Mouse (Mus musculus): ENCODE measurements around the gene Arel1. TPM values are rescaled to one million over a fixed set of nuclear protein-coding genes. Genes with fewer than 3 reads are reported as not detected.

Arel1 gene
- polyA plus RNA-seq, 1 experiment from 2014 or later = 14.6 TPM

- peak within 1 kb of the TSS; percentile 32 for H3K4me3 ChIP-seq (replicated peaks)
- no peaks in the 10 kb centered on the region for H3K36me3 ChIP-seq (replicated peaks)
- H3K4me2 ChIP-seq = peak within 1 kb of the TSS; percentile 58
- H3K9ac ChIP-seq = no peak within 1 kb of the TSS
- H3K27me3 ChIP-seq = peaks cover 88% of the 10 kb centered on the region
- peak; percentile 81 for ATAC-seq (ENCODE audit: insufficient read depth)
- H3K4me1 ChIP-seq (replicated peaks) = peaks cover 18% of the 10 kb centered on the region
- WGBS (ENCODE audit: insufficient replicate concordance) = 2% methylated on average over 34 of the region's 34 CpGs
- H3K27ac ChIP-seq (replicated peaks) = no peak within 1 kb of the TSS
- H3K9me3 ChIP-seq (replicated peaks) = no peaks in the 10 kb centered on the region
Measured at GRCm38 (mm10) chr12:84876481-84877121, 94.1 kb downstream of the Arel1 start, which contains the start of gene Ltbp2. Ltbp2 (minus strand) TSS chr12:84876532.

- ATAC-seq (ENCODE audit: insufficient read depth) = no peak
- Histone ChIP-seq H3K4me3 (replicated peaks) (peak overlapping the region; percentile 32), H3K9ac (no peak overlapping the region), H3K27me3 (peaks cover 87% of the 10 kb centered on the region), H3K4me1 (replicated peaks) (peaks cover 18% of the 10 kb centered on the region), H3K36me3 (replicated peaks) (no peaks in the 10 kb centered on the region), H3K9me3 (replicated peaks) (no peaks in the 10 kb centered on the region), H3K27ac (replicated peaks) (no peak overlapping the region), H3K4me2 (peak overlapping the region; percentile 58)
- WGBS (ENCODE audit: insufficient replicate concordance) = 2% methylated on average over 59 of the region's 59 CpGs
Measured at GRCm38 (mm10) chr12:84875761-84876480, 94.8 kb downstream of the Arel1 start.

GRCm38 (mm10) chr12:84873434-84873833 lies 97.3 kb downstream of the Arel1 start:
- no peak for ATAC-seq (ENCODE audit: insufficient read depth)
- Histone ChIP-seq H3K27ac (replicated peaks) (no peak overlapping the region), H3K4me1 (replicated peaks) (peaks cover 18% of the 10 kb centered on the region), H3K4me2 (no peak overlapping the region), H3K9ac (no peak overlapping the region), H3K36me3 (replicated peaks) (no peaks in the 10 kb centered on the region), H3K9me3 (replicated peaks) (no peaks in the 10 kb centered on the region), H3K4me3 (replicated peaks) (no peak overlapping the region), H3K27me3 (peaks cover 73% of the 10 kb centered on the region)
- 0% methylated on average over 3 of the region's 3 CpGs for WGBS (ENCODE audit: insufficient replicate concordance)

GRCm38 (mm10) chr12:84872310-84872709 lies 98.4 kb downstream of the Arel1 start:
- 58% methylated on average over 2 of the region's 2 CpGs for WGBS (ENCODE audit: insufficient replicate concordance)
- Histone ChIP-seq H3K4me2 (no peak overlapping the region), H3K36me3 (replicated peaks) (no peaks in the 10 kb centered on the region), H3K9ac (no peak overlapping the region), H3K27ac (replicated peaks) (no peak overlapping the region), H3K4me1 (replicated peaks) (peaks cover 18% of the 10 kb centered on the region), H3K9me3 (replicated peaks) (no peaks in the 10 kb centered on the region), H3K27me3 (peaks cover 67% of the 10 kb centered on the region), H3K4me3 (replicated peaks) (no peak overlapping the region)
- no peak for ATAC-seq (ENCODE audit: insufficient read depth)

Other genes with a start within 250 kb of the Arel1 start
- gene Npc2, start 197.7 kb downstream of the Arel1 start, polyA plus RNA-seq (2015; fragmentation: Nextera tagmentation; extraction: Ambion mirVana) = 26.0 TPM in 2 replicates
- 99.5 and 100.0 TPM in 2 replicates for gene Isca2, start 197.6 kb downstream of the Arel1 start, polyA plus RNA-seq (2015; fragmentation: Nextera tagmentation; extraction: Ambion mirVana)
- gene Ltbp2, start 94.4 kb downstream of the Arel1 start, polyA plus RNA-seq (2015; fragmentation: Nextera tagmentation; extraction: Ambion mirVana) = 0.26 and 0.35 TPM in 2 replicates
- 74.8 and 79.8 TPM in 2 replicates for gene Fcf1, start within 50 bp of the Arel1 start, polyA plus RNA-seq (2015; fragmentation: Nextera tagmentation; extraction: Ambion mirVana)
- gene Ylpm1, start 25.4 kb upstream of the Arel1 start, polyA plus RNA-seq (2015; fragmentation: Nextera tagmentation; extraction: Ambion mirVana) = 6.2 and 7.1 TPM in 2 replicates
- 2.8 and 3.1 TPM in 2 replicates for gene Prox2, start 139.9 kb upstream of the Arel1 start, polyA plus RNA-seq (2015; fragmentation: Nextera tagmentation; extraction: Ambion mirVana)
- gene Dlst, start 139.9 kb upstream of the Arel1 start, polyA plus RNA-seq (2015; fragmentation: Nextera tagmentation; extraction: Ambion mirVana) = 69.4 and 73.5 TPM in 2 replicates
- gene Rps6kl1, start 180.4 kb upstream of the Arel1 start, polyA plus RNA-seq (2015; fragmentation: Nextera tagmentation; extraction: Ambion mirVana) = 0.56 and 0.64 TPM in 2 replicates
- 0.52 and 0.56 TPM in 2 replicates for gene Pgf, start 206.9 kb upstream of the Arel1 start, polyA plus RNA-seq (2015; fragmentation: Nextera tagmentation; extraction: Ambion mirVana)
- 34.9 and 36.4 TPM in 2 replicates for gene Eif2b2, start 248.6 kb upstream of the Arel1 start, polyA plus RNA-seq (2015; fragmentation: Nextera tagmentation; extraction: Ambion mirVana)

Data from liver, embryonic 15.5 days (tissue).